In the genomic region with DNA sequence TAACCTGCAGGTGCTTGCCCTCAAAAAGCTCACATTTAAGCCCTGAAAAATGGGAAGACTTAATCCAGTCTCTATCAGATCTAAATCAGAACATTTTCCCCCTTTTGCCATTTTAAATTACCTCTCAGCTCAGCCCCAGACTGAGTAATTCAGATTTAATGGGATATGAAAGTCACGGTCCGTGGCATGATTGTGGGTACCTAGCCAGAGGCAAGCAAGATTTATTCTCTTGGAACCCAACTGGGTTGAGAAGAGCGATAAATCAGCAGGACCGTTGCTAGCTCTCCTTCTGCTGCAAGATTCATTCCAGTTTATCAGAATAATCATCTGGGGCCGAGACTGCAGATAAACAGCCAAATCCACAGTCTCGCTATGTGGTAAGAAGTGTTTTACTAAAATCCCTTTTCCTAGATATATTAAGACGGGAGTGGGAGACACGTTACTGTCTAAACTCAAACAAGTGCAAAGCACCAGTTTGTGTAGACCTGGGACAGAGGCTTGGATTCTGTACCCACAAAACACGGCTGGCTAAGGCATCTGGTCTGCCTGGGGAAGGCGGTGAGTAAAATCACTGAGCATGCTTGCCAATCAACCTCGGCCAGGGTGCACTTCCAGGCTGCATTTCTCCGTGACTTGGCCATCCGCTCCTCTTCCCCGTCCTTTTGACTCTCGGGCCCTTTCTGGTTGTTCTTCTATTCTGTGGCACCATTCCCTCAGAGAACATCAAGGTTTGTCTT, we compare ENCODE assay signal across 28 mouse cellular contexts.
DNase-seq lines count a peak whose midpoint lies in the region; ATAC-seq lines count a peak whose summit lies in the region.
"Had no signal": no experiment of that assay in that cellular context is flagged by ENCODE, and none has a peak within 500 bp of the region (broad histone marks: within the 10 kb centered on the region; RNA-seq: fewer than 3 reads in every experiment).

No protein-coding gene starts in this region.

- 76% methylated on average over 15 of the region's 15 CpGs for WGBS in hindbrain, embryonic 12.5 days
- 51% methylated on average over 15 of the region's 15 CpGs for WGBS in hindbrain, embryonic 16.5 days
- WGBS in midbrain, embryonic 13.5 days, result 61% methylated on average over 15 of the region's 15 CpGs
- 80% methylated on average over 15 of the region's 15 CpGs for WGBS in midbrain, embryonic 10.5 days

- H3K9ac ChIP-seq in hindbrain, embryonic 12.5 days, result no peak overlapping the region
- no peak overlapping the region for H3K9ac ChIP-seq in hindbrain, embryonic 16.5 days (ENCODE audit: low read depth, low read length)
- H3K9ac ChIP-seq in midbrain, embryonic 13.5 days (replicated peaks), result no peak overlapping the region
- H3K9ac ChIP-seq: heart, embryonic 15.5 days; intestine, embryonic 15.5 days; liver, embryonic 13.5 days had no signal

- H3K36me3 ChIP-seq in hindbrain, embryonic 12.5 days, result no peaks in the 10 kb centered on the region
- no peaks in the 10 kb centered on the region for H3K36me3 ChIP-seq in hindbrain, embryonic 16.5 days (ENCODE audit: control insufficient read depth, insufficient read depth, low read length)
- no peaks in the 10 kb centered on the region for H3K36me3 ChIP-seq in midbrain, embryonic 13.5 days
- no peaks in the 10 kb centered on the region for H3K36me3 ChIP-seq in midbrain, embryonic 10.5 days
- H3K36me3 ChIP-seq: embryonic facial prominence, embryonic 10.5 days; G1E; heart, embryonic 15.5 days; intestine, embryonic 15.5 days; liver, embryonic 13.5 days had no signal

- no peak for DNase-seq in midbrain, embryonic 10.5 days (ENCODE audit: low spot score)
- peak; percentile 16 for DNase-seq in mesoderm, embryonic 11.5 days (ENCODE audit: low read depth, low spot score)
- no peak for DNase-seq in gastrocnemius, postnatal 10 days
- DNase-seq in MN1 (ENCODE audit: low spot score), result no peak
- DNase-seq: adrenal gland, postnatal 10 days; B cell, adult 2 months; cerebellum, adult 8-10 months; gastrocnemius, postnatal 25 days; heart, postnatal 36 days; kidney, adult 9 months; kidney, postnatal 25 days; layer of hippocampus, postnatal 36 days; liver, embryonic 13.5 days; lung, adult 2 months; lung, postnatal 14 days; right cerebral cortex, postnatal 4 days; thymus, postnatal 14 days had no signal

- H3K27me3 ChIP-seq in hindbrain, embryonic 12.5 days, result no peaks in the 10 kb centered on the region
- H3K27me3 ChIP-seq in hindbrain, embryonic 16.5 days (replicated peaks; ENCODE audit: control insufficient read depth, insufficient read depth, low read length), result no peaks in the 10 kb centered on the region
- no peaks in the 10 kb centered on the region for H3K27me3 ChIP-seq in midbrain, embryonic 13.5 days
- H3K27me3 ChIP-seq in midbrain, embryonic 10.5 days (ENCODE audit: low read depth, poor library complexity, severe bottlenecking), result no peaks in the 10 kb centered on the region
- H3K27me3 ChIP-seq: CH12.LX; heart, embryonic 15.5 days; intestine, embryonic 15.5 days; liver, embryonic 13.5 days had no signal

- ATAC-seq in hindbrain, embryonic 12.5 days (ENCODE audit: low FRiP score), result no peak
- no peak for ATAC-seq in hindbrain, embryonic 16.5 days
- ATAC-seq in midbrain, embryonic 13.5 days, result no peak
- ATAC-seq: activated CD4-positive, CD25-positive, alpha-beta regulatory T cell, adult 4 months; forebrain, embryonic 16.5 days; intestine, embryonic 15.5 days had no signal

- no peak overlapping the region for H3K4me2 ChIP-seq in hindbrain, embryonic 12.5 days (replicated peaks)
- H3K4me2 ChIP-seq in hindbrain, embryonic 16.5 days (ENCODE audit: low read length), result no peak overlapping the region
- no peak overlapping the region for H3K4me2 ChIP-seq in midbrain, embryonic 13.5 days (replicated peaks)
- H3K4me2 ChIP-seq: heart, embryonic 15.5 days; intestine, embryonic 15.5 days; liver, embryonic 13.5 days had no signal

- H3K4me1 ChIP-seq in hindbrain, embryonic 12.5 days, result peaks cover 7% of the 10 kb centered on the region
- H3K4me1 ChIP-seq in hindbrain, embryonic 16.5 days (ENCODE audit: control insufficient read depth, insufficient read depth, low read depth, low read length), result peaks cover 5% of the 10 kb centered on the region; the same call in 1 of the 2 replicates
- peaks cover 21% of the 10 kb centered on the region for H3K4me1 ChIP-seq in midbrain, embryonic 13.5 days (replicated peaks)
- H3K4me1 ChIP-seq in midbrain, embryonic 10.5 days, result peaks cover 22% of the 10 kb centered on the region
- H3K4me1 ChIP-seq: embryonic facial prominence, embryonic 10.5 days; heart, embryonic 15.5 days; intestine, embryonic 15.5 days; liver, embryonic 13.5 days had no signal

- no peak overlapping the region for H3K4me3 ChIP-seq in hindbrain, embryonic 12.5 days
- H3K4me3 ChIP-seq in hindbrain, embryonic 16.5 days (ENCODE audit: low read length), result no peak overlapping the region
- H3K4me3 ChIP-seq in midbrain, embryonic 13.5 days (replicated peaks), result no peak overlapping the region
- H3K4me3 ChIP-seq in midbrain, embryonic 10.5 days, result no peak overlapping the region
- H3K4me3 ChIP-seq: embryonic facial prominence, embryonic 10.5 days; heart, embryonic 15.5 days; intestine, embryonic 15.5 days; layer of hippocampus, adult 2 months; liver, embryonic 13.5 days had no signal

- peak overlapping the region; percentile 41 for H3K27ac ChIP-seq in hindbrain, embryonic 12.5 days
- H3K27ac ChIP-seq in hindbrain, embryonic 16.5 days (ENCODE audit: low read depth, low read length), result no peak overlapping the region
- peak overlapping the region; percentile 20; the same call in 1 of the 2 replicates for H3K27ac ChIP-seq in midbrain, embryonic 13.5 days
- no peak overlapping the region for H3K27ac ChIP-seq in midbrain, embryonic 10.5 days (replicated peaks)
- H3K27ac ChIP-seq: embryonic facial prominence, embryonic 10.5 days; heart, embryonic 15.5 days; intestine, embryonic 15.5 days; layer of hippocampus, adult 2 months; liver, embryonic 13.5 days had no signal

- H3K9me3 ChIP-seq in hindbrain, embryonic 12.5 days (replicated peaks), result no peaks in the 10 kb centered on the region
- no peaks in the 10 kb centered on the region for H3K9me3 ChIP-seq in hindbrain, embryonic 16.5 days (ENCODE audit: control insufficient read depth, low read length)
- no peaks in the 10 kb centered on the region for H3K9me3 ChIP-seq in midbrain, embryonic 13.5 days
- no peaks in the 10 kb centered on the region for H3K9me3 ChIP-seq in midbrain, embryonic 10.5 days (replicated peaks)
- H3K9me3 ChIP-seq: embryonic facial prominence, embryonic 10.5 days; heart, embryonic 15.5 days; intestine, embryonic 15.5 days; liver, embryonic 13.5 days had no signal

Comparison
In these comparisons a context has a peak if more than half of its experiments do, and no peak if none do; other contexts are left out.
1. H3K27ac ChIP-seq: peak in hindbrain, embryonic 12.5 days (single experiment) and midbrain, embryonic 13.5 days (single experiment); none in hindbrain, embryonic 16.5 days (single experiment) and midbrain, embryonic 10.5 days (single experiment).